Mouse (Mus musculus): ENCODE results near the gene Emilin1. TPM values are rescaled to one million over a fixed set of nuclear protein-coding genes. Genes with fewer than 3 reads are reported as not detected.

Emilin1 gene
- polyA plus RNA-seq, 1 experiment from 2014 or later = 42.7 TPM

DNA sequence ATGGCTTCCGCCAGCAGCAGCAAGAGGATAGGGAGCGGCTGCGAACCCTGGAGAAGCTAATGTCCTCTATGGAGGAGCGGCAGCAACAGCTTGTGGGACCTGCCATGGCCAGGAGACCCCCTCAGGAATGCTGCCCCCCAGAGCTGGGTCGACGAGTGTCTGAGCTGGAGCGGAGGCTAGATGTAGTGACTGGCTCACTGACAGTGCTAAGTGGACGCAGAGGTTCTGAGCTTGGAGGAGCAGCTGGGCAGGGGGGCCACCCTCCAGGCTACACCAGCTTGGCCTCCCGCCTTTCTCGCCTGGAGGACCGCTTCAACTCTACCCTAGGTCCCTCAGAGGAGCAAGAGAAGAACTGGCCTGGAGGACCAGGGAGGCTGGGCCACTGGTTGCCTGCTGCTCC is 4.1 kb downstream of the Emilin1 start:
- Histone ChIP-seq H3K27me3 (no peaks in the 10 kb centered on the region), H3K9ac (0 out of 2 replicates have a peak overlapping the region, but pooled peaks have one; percentile 6), H3K9me3 (replicated peaks) (no peaks in the 10 kb centered on the region), H3K4me2 (no peak overlapping the region), H3K27ac (0 out of 2 replicates have a peak overlapping the region, but pooled peaks have one; percentile 68), H3K4me3 (replicated peaks) (no peak overlapping the region), H3K4me1 (replicated peaks) (peaks cover 87% of the 10 kb centered on the region), H3K36me3 (peaks cover 43% of the 10 kb centered on the region)
- ATAC-seq (ENCODE audit: low read depth) = no peak
- WGBS (ENCODE audit: insufficient replicate concordance) = 83% methylated on average over 11 of the region's 11 CpGs
- no peak for DNase-seq

DNA sequence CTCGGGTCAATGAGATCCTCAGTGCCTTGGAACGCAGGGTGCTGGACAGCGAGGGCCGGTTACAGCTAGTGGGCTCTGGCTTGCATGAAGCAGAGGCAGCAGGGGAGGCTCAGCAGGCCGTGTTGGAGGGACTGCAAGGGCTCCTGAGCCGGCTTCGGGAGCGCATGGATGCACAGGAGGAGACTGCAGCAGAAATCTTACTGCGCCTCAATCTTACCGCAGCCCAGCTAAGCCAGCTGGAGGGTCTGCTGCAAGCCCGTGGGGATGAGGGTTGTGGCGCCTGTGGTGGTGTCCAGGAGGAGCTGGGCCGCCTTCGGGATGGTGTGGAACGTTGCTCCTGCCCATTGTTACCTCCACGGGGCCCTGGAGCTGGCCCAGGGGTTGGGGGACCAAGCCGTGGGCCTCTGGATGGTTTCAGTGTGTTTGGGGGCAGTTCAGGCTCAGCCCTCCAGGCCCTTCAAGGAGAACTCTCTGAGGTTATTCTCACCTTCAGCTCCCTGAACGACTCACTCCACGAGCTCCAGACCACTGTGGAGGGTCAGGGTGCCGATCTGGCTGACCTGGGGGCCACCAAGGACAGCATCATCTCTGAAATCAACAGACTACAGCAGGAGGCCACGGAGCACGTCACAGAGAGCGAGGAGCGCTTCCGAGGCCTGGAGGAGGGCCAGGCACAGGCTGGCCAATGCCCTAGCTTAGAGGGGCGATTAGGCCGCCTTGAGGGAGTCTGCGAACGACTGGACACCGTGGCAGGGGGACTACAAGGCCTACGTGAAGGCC is 4.9 kb downstream of the Emilin1 start:
- no peak overlapping the region for H3K4me3 ChIP-seq (replicated peaks)
- peaks cover 87% of the 10 kb centered on the region for H3K4me1 ChIP-seq (replicated peaks)
- no peak for ATAC-seq (ENCODE audit: low read depth)
- H3K27me3 ChIP-seq = no peaks in the 10 kb centered on the region
- H3K9me3 ChIP-seq (replicated peaks) = no peaks in the 10 kb centered on the region
- 84% methylated on average over 31 of the region's 31 CpGs for WGBS (ENCODE audit: insufficient replicate concordance)
- H3K27ac ChIP-seq = no peak overlapping the region
- no peak overlapping the region for H3K9ac ChIP-seq
- H3K36me3 ChIP-seq = peaks cover 43% of the 10 kb centered on the region
- no peak overlapping the region for H3K4me2 ChIP-seq
- no peak for DNase-seq

DNA sequence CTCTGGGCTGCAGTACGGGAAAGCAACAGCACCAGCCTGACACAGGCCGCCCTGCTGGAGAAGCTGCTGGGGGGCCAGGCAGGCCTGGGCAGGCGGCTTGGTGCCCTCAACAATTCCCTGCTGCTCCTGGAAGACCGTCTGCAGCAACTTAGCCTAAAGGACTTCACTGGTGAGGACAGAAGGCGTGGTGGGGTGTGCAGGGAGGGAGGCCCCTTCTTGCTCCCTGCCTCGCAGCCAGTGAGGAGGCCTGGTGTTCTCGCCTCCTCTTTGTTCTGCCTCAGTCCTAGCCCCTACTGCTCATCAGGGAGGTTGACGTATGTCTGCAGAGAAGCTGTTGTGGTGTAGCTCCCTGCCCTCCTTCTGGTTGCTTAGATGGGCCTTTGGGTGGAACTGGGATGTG is 5.5 kb downstream of the Emilin1 start:
- peaks cover 43% of the 10 kb centered on the region for H3K36me3 ChIP-seq
- H3K4me1 ChIP-seq (replicated peaks) = peaks cover 87% of the 10 kb centered on the region
- WGBS (ENCODE audit: insufficient replicate concordance) = 71% methylated on average over 8 of the region's 8 CpGs
- H3K9ac ChIP-seq = no peak overlapping the region
- no peak overlapping the region for H3K4me3 ChIP-seq (replicated peaks)
- no peak for DNase-seq
- H3K4me2 ChIP-seq = no peak overlapping the region
- no peaks in the 10 kb centered on the region for H3K27me3 ChIP-seq
- no peak overlapping the region for H3K27ac ChIP-seq
- no peak for ATAC-seq (ENCODE audit: low read depth)
- no peaks in the 10 kb centered on the region for H3K9me3 ChIP-seq (replicated peaks)

DNA sequence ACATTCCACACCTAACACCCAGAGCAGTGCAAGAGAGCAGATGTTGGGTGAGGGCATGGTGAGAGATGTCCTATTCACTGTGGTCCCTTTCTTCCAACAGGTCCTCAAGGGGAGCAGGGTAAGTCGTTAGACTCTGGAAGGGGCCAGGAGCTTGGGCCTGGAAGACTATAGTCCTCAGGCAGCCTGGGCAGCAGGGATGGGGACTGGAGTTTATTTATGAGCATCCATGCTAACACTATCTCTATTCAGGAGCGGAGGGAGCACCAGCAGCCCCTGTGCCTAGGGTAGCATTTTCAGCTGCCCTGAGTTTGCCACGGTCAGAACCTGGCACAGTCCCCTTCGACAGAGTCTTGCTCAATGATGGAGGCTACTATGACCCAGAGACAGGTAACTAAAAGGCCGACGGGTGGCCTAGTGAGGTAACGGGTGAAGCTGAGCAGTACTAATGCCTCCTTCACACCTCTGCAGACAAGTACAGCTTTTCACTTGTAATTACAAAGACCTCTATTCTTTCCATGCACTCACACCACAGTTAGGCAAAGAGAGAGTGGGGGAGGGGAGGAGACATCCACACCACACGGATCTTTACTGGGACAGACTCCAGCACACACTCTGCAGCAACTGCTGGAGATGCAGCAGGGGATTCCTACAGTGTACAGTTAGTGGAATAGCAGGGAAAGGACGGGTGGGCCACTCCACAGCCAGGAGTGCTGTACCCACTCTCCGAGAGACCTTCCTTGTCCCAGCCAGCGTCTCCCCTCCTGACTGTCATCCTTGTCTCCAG is 6.8 kb downstream of the Emilin1 start:
- H3K36me3 ChIP-seq = peaks cover 52% of the 10 kb centered on the region
- 0 out of 2 replicates have a peak overlapping the region, but pooled peaks have one; percentile 56 for H3K9ac ChIP-seq
- no peak overlapping the region for H3K27ac ChIP-seq
- H3K9me3 ChIP-seq (replicated peaks) = no peaks in the 10 kb centered on the region
- H3K4me3 ChIP-seq (replicated peaks) = 0 out of 2 replicates have a peak overlapping the region, but pooled peaks have one; percentile 69
- ATAC-seq (ENCODE audit: low read depth) = no peak
- peak overlapping the region; percentile 87 for H3K4me2 ChIP-seq
- 71% methylated on average over 11 of the region's 11 CpGs for WGBS (ENCODE audit: insufficient replicate concordance)
- peaks cover 82% of the 10 kb centered on the region for H3K4me1 ChIP-seq (replicated peaks)
- no peaks in the 10 kb centered on the region for H3K27me3 ChIP-seq
- DNase-seq = no peak

DNA sequence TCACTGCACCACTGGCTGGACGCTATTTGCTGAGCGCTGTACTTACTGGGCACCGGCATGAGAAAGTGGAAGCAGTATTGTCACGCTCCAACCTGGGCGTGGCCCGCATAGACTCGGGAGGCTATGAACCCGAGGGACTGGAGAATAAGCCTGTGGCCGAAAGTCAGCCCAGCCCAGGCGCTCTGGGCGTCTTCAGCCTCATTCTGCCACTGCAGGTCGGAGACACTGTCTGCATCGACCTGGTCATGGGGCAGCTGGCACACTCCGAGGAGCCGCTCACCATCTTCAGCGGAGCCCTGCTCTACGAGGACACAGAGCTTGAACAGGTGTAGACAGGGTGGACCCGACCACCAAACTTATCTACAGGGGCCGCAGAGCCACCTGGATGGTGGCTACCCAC is 7.4 kb downstream of the Emilin1 start:
- H3K27ac ChIP-seq = peak overlapping the region; percentile 23; the same call in 1 of the 2 replicates
- peak overlapping the region; percentile 69 for H3K4me3 ChIP-seq (replicated peaks)
- peak overlapping the region; percentile 87 for H3K4me2 ChIP-seq
- peak overlapping the region; percentile 56; the same call in 1 of the 2 replicates for H3K9ac ChIP-seq
- no peaks in the 10 kb centered on the region for H3K27me3 ChIP-seq
- 64% methylated on average over 19 of the region's 19 CpGs for WGBS (ENCODE audit: insufficient replicate concordance)
- peaks cover 52% of the 10 kb centered on the region for H3K36me3 ChIP-seq
- no peaks in the 10 kb centered on the region for H3K9me3 ChIP-seq (replicated peaks)
- DNase-seq = no peak
- H3K4me1 ChIP-seq (replicated peaks) = peaks cover 76% of the 10 kb centered on the region
- ATAC-seq (ENCODE audit: low read depth) = no peak

DNA sequence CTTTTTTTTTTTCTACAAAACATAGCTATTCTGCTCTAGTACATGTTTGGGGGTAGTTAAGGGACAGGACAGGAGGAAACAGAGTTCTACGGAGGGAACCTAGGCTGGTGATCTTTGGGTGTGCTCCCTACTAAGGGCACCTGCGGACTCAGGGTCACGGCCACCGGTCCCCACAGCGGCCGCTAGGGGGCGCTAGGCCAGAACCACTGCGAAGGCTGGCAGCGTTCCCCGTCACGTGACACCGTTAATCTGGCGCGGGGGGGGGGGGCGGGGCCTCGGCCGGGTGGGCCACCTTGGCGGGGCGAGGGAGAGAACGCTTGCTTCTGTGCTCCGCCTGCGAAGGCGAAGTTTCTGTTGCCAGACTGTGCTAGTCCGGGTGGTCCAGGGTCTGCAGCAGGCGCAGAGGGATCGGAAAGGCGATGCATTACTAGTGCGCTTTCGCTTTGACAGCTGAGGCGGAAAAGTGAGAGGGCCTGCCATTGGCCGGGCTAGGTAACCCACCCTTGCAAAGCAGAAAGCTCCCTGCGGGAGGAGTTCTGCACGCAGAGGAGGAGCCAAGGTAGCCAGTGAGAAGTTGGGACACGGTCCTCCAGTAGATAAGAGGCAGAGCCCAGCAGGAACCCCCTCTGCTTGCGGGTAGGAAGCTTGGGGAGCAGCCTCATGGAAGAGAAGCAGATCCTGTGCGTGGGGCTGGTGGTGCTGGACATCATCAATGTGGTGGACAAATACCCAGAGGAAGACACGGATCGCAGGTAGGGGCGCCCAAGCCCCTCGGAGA is 8.2 kb downstream of the Emilin1 start, which contains the start of gene Khk:
TSS of gene Khk (plus strand) at position 176 of the 778 bp plus-strand sequence.
- H3K9ac ChIP-seq = peak within 1 kb of the TSS; percentile 76
- H3K27me3 ChIP-seq = no peaks in the 10 kb centered on the region
- peak within 1 kb of the TSS; percentile 87 for H3K4me2 ChIP-seq
- ATAC-seq (ENCODE audit: low read depth) (peak; percentile 92), DNase-seq (peak; percentile 85)
- 2% methylated on average over 40 of the region's 40 CpGs for WGBS (ENCODE audit: insufficient replicate concordance)
- no peaks in the 10 kb centered on the region for H3K9me3 ChIP-seq (replicated peaks)
- H3K4me1 ChIP-seq (replicated peaks) = peaks cover 68% of the 10 kb centered on the region
- H3K36me3 ChIP-seq = peaks cover 52% of the 10 kb centered on the region
- H3K4me3 ChIP-seq (replicated peaks) = peak within 1 kb of the TSS; percentile 69
- H3K27ac ChIP-seq = peak within 1 kb of the TSS; percentile 81

DNA sequence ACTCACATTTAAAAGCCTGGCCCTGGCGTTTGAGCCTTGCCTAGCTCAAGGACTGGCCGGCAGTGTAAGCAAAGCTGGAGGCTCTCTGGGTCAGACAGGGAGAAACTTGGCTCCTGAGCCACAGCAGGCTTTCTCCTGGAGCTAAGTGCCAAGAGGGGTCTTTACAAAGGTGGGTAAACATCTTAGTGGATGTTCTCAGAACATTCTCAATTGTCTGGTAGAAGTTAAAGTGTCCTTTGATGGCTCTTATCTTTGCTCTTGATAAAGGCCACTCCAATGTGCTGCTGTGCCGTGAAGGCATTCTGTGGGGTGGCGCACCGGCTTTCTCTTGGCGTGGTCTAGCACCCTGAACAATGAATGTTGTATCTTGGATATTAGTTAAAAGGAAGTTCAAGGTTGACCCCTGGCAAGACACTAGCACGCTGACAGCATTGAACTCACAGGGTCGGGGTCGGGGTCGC is 9.4 kb downstream of the Emilin1 start:
- Histone ChIP-seq H3K9me3 (replicated peaks) (no peaks in the 10 kb centered on the region), H3K36me3 (peaks cover 43% of the 10 kb centered on the region), H3K4me2 (peak overlapping the region; percentile 87), H3K4me1 (replicated peaks) (peaks cover 60% of the 10 kb centered on the region), H3K27me3 (no peaks in the 10 kb centered on the region), H3K27ac (peak overlapping the region; percentile 81), H3K9ac (peak overlapping the region; percentile 76), H3K4me3 (replicated peaks) (peak overlapping the region; percentile 69)
- ATAC-seq (ENCODE audit: low read depth) (no peak), DNase-seq (no peak)
- 40% methylated on average over 10 of the region's 10 CpGs for WGBS (ENCODE audit: insufficient replicate concordance)

DNA sequence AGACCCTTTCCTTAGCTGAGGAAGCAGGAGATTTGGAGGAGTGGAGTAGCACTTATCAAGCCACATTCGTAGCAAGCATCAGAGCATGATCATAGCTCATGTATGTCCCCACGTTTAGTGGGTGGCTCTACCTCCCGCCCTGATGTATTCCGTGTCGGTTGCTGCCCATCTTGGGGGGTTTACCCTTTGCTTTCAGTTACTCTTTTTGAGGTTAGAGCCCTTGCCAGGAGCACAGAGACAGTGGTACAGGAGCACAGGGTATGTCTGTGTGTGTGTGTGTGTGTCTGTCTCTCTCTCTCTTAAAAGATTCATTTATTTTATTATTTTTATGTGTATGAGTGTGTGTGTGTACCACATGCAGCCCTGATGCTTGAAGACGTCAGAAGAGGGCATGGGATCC is 9.9 kb downstream of the Emilin1 start:
- H3K9ac ChIP-seq = peak overlapping the region; percentile 76
- peaks cover 60% of the 10 kb centered on the region for H3K4me1 ChIP-seq (replicated peaks)
- DNase-seq (no peak), ATAC-seq (ENCODE audit: low read depth) (no peak)
- no peaks in the 10 kb centered on the region for H3K9me3 ChIP-seq (replicated peaks)
- H3K4me2 ChIP-seq = peak overlapping the region; percentile 87
- peak overlapping the region; percentile 69 for H3K4me3 ChIP-seq (replicated peaks)
- H3K27ac ChIP-seq = no peak overlapping the region
- no peaks in the 10 kb centered on the region for H3K27me3 ChIP-seq
- peaks cover 37% of the 10 kb centered on the region for H3K36me3 ChIP-seq
- WGBS (ENCODE audit: insufficient replicate concordance) = 59% methylated on average over 6 of the region's 6 CpGs

DNA sequence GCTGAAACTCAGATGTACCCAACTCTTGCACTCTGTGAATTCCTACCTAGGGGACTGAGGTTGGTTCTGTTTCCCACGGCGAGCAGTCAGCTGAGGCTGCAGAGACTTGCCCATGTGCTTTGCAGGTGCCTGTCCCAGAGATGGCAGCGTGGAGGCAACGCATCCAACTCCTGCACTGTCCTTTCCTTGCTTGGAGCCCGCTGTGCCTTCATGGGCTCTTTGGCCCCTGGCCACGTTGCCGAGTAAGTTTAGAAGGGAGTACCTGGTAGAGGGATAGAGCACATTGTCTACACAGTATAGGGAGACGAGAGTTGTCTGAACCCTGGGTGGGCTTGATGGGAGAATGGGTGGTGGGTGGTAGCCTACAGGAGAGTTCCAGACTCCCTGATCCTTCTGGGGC is 11.4 kb downstream of the Emilin1 start:
- H3K4me1 ChIP-seq (replicated peaks) = peaks cover 55% of the 10 kb centered on the region
- no peaks in the 10 kb centered on the region for H3K9me3 ChIP-seq (replicated peaks)
- no peak overlapping the region for H3K4me2 ChIP-seq
- no peak overlapping the region for H3K9ac ChIP-seq
- H3K27ac ChIP-seq = no peak overlapping the region
- H3K36me3 ChIP-seq = peaks cover 24% of the 10 kb centered on the region
- no peaks in the 10 kb centered on the region for H3K27me3 ChIP-seq
- DNase-seq (no peak), ATAC-seq (ENCODE audit: low read depth) (no peak)
- H3K4me3 ChIP-seq (replicated peaks) = no peak overlapping the region
- WGBS (ENCODE audit: insufficient replicate concordance) = 76% methylated on average over 8 of the region's 8 CpGs

DNA sequence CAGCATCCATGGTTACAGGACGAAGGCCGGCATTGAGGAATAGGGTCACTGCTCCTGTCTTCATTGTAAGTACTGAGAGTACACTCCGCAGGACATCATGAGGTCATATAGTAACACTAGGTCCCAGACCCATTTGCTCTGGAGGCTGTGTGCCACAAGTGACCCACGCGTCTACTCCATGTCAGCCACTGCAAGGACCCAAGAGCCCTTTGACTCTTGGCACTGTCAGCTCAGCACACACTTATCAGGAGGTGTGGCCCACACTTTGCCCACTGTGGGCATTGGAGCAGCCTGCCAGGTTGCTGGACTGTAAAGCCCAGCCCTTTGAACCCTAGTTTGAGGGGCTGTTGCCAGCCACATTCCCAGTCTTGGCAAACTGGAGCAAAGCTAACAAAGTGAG is 12.0 kb downstream of the Emilin1 start:
- no peak overlapping the region for H3K4me2 ChIP-seq
- H3K9me3 ChIP-seq (replicated peaks) = no peaks in the 10 kb centered on the region
- 80% methylated on average over 5 of the region's 5 CpGs for WGBS (ENCODE audit: insufficient replicate concordance)
- no peak overlapping the region for H3K27ac ChIP-seq
- no peaks in the 10 kb centered on the region for H3K27me3 ChIP-seq
- DNase-seq (no peak), ATAC-seq (ENCODE audit: low read depth) (no peak)
- no peak overlapping the region for H3K9ac ChIP-seq
- peaks cover 49% of the 10 kb centered on the region for H3K4me1 ChIP-seq (replicated peaks)
- H3K36me3 ChIP-seq = peaks cover 17% of the 10 kb centered on the region
- H3K4me3 ChIP-seq (replicated peaks) = no peak overlapping the region

DNA sequence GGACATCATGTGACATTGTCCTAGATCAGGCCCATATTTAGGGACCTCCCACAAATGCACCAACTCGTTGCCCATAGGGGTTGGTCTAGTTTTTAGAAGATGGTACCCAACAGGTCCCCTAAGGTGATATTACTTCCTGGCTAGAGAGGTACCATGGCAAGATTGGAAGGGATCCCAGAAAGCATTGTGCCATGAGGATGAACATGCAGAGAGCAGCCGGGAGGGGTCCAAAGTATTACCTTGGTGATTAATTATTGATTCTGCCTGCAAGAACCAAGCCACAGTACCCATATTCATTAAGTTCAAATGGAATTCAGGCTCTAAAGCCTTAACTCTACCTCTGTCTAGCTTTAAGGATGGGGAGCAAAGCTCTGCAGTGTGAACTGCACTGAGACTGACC is 12.9 kb downstream of the Emilin1 start:
- ATAC-seq (ENCODE audit: low read depth) = no peak
- Histone ChIP-seq H3K27me3 (no peaks in the 10 kb centered on the region), H3K9ac (no peak overlapping the region), H3K4me1 (replicated peaks) (peaks cover 40% of the 10 kb centered on the region), H3K27ac (no peak overlapping the region), H3K4me2 (no peak overlapping the region), H3K36me3 (0 out of 2 replicates have a peak, but pooled peaks cover 9% of the 10 kb centered on the region), H3K9me3 (replicated peaks) (no peaks in the 10 kb centered on the region), H3K4me3 (replicated peaks) (no peak overlapping the region)
- no peak for DNase-seq
- 59% methylated on average over 2 of the region's 2 CpGs for WGBS (ENCODE audit: insufficient replicate concordance)

Measured in liver, embryonic 13.5 days (tissue).